Mouse (Mus musculus): ENCODE results near the gene Ncapd3. TPM values are rescaled to one million over a fixed set of nuclear protein-coding genes. Genes with fewer than 3 reads are reported as not detected.

Ncapd3 gene
- polyA plus RNA-seq, 1 experiment from 2014 or later, result 13.9 TPM

DNA sequence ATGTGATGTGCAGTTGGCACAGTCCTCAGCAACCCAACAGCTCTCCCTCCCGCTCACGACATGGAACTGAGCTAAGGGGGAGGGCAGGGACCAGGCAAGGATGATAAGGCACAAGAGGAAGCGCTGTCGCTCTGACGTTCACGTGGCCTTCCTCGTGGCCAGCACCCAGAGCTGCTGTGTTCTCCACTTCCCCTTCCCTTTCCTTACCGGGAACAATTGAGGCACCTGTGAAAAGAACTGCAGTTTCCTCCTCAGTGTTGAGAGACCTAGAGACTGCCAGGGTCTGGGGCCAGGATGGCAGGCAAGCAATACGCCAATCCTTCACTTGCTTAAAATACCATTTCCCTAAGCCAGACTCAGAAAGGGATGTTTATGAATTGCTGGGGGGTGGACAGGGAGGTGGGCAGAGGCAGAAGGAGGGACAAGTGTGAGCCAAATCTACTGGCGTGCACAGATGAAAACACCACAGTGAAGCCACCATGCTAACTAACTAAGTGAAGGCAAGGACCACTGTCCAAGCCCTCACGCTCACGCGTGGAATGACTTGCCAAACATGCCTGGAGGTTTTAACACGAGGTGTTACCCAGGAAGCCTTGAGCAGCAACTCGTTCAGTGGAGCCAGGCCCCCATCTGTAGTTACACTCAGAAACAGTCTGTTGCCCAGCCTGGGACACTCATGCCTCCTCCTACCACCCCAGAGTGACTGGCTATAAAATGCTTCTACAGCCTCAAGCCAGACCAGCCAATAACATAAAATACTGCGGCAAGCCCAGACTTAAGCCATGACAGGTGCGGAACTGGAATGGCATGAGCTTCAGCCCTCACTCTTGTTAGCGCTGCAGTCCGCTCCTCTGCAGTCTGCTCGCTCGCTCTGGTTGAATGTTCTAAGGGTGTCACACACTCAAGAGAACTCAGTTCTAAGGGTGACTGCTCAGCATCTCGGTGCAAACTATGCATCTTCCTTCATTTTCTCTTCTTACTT, 79.8 kb downstream of the Ncapd3 start:
- Histone ChIP-seq H3K27ac (ENCODE audit: low read depth) (0 out of 2 replicates have a peak overlapping the region, but pooled peaks have one; percentile 6), H3K4me2 (ENCODE audit: low read depth, low read length) (no peak overlapping the region), H3K4me1 (ENCODE audit: insufficient read depth) (no peaks in the 10 kb centered on the region; the same call in 1 of the 2 replicates), H3K4me3 (ENCODE audit: low read depth, low read length) (no peak overlapping the region), H3K36me3 (replicated peaks; ENCODE audit: insufficient read depth, low read length) (no peaks in the 10 kb centered on the region), H3K9me3 (ENCODE audit: low read length) (no peaks in the 10 kb centered on the region), H3K27me3 (ENCODE audit: insufficient read depth, low read length) (no peaks in the 10 kb centered on the region), H3K9ac (replicated peaks) (no peak overlapping the region)
- ATAC-seq, result peak; percentile 71
- TF ChIP-seq CTCF (IDR thresholded peaks at IDR 0.05; ENCODE audit: low read depth), result no peak
- WGBS (ENCODE audit: insufficient replicate concordance), result 48% methylated on average over 22 of the region's 22 CpGs
- DNase-seq, result peak; percentile 52

DNA sequence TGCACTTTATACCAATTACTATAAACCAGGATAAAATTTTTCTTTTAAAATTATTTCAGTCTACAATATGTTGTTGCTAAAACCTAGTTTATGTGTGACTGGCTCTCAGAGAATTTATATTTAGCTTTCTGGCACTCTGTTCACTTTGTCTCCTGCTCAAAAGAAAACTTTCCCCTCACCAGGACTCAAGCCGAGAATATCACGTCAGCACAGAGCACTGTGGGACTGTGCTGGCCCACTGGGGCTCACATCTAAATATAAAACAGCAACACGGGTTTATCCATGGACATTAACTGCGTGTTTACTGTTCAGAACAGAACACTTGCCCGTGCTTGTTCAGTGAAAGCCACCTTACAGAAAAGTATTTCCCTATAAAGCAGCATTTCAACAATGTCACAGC, 80.7 kb downstream of the Ncapd3 start:
- Histone ChIP-seq H3K9ac (replicated peaks) (no peak overlapping the region), H3K9me3 (ENCODE audit: low read length) (no peaks in the 10 kb centered on the region), H3K4me3 (ENCODE audit: low read depth, low read length) (no peak overlapping the region), H3K27ac (ENCODE audit: low read depth) (no peak overlapping the region), H3K27me3 (ENCODE audit: insufficient read depth, low read length) (no peaks in the 10 kb centered on the region), H3K4me2 (ENCODE audit: low read depth, low read length) (no peak overlapping the region), H3K36me3 (replicated peaks; ENCODE audit: insufficient read depth, low read length) (no peaks in the 10 kb centered on the region), H3K4me1 (ENCODE audit: insufficient read depth) (no peaks in the 10 kb centered on the region; the same call in 1 of the 2 replicates)
- no peak for DNase-seq
- WGBS (ENCODE audit: insufficient replicate concordance), result 49% methylated on average over 5 of the region's 5 CpGs
- ATAC-seq, result no peak
- no peak for TF ChIP-seq CTCF (IDR thresholded peaks at IDR 0.05; ENCODE audit: low read depth)
- TF ChIP-seq EP300 (IDR thresholded peaks at IDR 0.05; ENCODE audit: low read depth), result no peak

- TF ChIP-seq CTCF (IDR thresholded peaks at IDR 0.05; ENCODE audit: low read depth) (no peak), EP300 (IDR thresholded peaks at IDR 0.05; ENCODE audit: low read depth) (no peak)
- Histone ChIP-seq H3K9me3 (ENCODE audit: low read length) (no peaks in the 10 kb centered on the region), H3K9ac (replicated peaks) (no peak overlapping the region), H3K4me2 (ENCODE audit: low read depth, low read length) (no peak overlapping the region), H3K36me3 (replicated peaks; ENCODE audit: insufficient read depth, low read length) (no peaks in the 10 kb centered on the region), H3K27ac (ENCODE audit: low read depth) (no peak overlapping the region), H3K4me3 (ENCODE audit: low read depth, low read length) (no peak overlapping the region), H3K27me3 (ENCODE audit: insufficient read depth, low read length) (no peaks in the 10 kb centered on the region), H3K4me1 (ENCODE audit: insufficient read depth) (no peaks in the 10 kb centered on the region; the same call in 1 of the 2 replicates)
- WGBS (ENCODE audit: insufficient replicate concordance), result 66% methylated on average over 3 of the region's 3 CpGs
- ATAC-seq (no peak), DNase-seq (no peak)
Measured at GRCm38 (mm10) chr9:27111756-27112155, 81.8 kb downstream of the Ncapd3 start.

- DNase-seq (no peak), ATAC-seq (no peak)
- no peak overlapping the region for H3K4me2 ChIP-seq (ENCODE audit: low read depth, low read length)
- H3K27ac ChIP-seq (ENCODE audit: low read depth), result no peak overlapping the region
- TF ChIP-seq CTCF (IDR thresholded peaks at IDR 0.05; ENCODE audit: low read depth) (no peak), EP300 (IDR thresholded peaks at IDR 0.05; ENCODE audit: low read depth) (no peak)
- no peak overlapping the region for H3K4me3 ChIP-seq (ENCODE audit: low read depth, low read length)
- no peak overlapping the region for H3K9ac ChIP-seq (replicated peaks)
- 76% methylated on average over 9 of the region's 9 CpGs for WGBS (ENCODE audit: insufficient replicate concordance)
- no peaks in the 10 kb centered on the region for H3K27me3 ChIP-seq (ENCODE audit: insufficient read depth, low read length)
- H3K4me1 ChIP-seq (ENCODE audit: insufficient read depth), result no peaks in the 10 kb centered on the region
- H3K36me3 ChIP-seq (replicated peaks; ENCODE audit: insufficient read depth, low read length), result no peaks in the 10 kb centered on the region
- H3K9me3 ChIP-seq (ENCODE audit: low read length), result no peaks in the 10 kb centered on the region
Measured at GRCm38 (mm10) chr9:27121254-27121653, 91.3 kb downstream of the Ncapd3 start.

DNA sequence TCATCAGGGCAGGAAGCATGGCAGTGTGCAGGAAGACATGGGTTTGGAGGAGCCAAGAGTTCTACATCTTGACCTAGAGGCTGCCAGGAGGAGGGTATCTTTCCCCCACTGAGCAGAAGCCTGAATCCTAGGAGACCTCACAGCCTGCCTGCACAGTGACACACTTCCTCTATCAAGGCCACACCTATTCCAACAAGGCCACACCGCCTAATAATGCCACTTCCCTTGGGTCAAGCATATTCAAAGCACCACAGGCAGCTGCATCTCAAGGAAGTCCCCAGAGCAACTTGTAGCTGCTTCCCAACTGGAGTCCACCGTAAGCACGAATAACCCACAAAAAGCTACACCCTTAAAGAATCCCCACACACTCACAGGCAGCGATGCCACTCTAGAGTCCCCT, 92.1 kb downstream of the Ncapd3 start:
- TF ChIP-seq CTCF (IDR thresholded peaks at IDR 0.05; ENCODE audit: low read depth) (no peak), EP300 (IDR thresholded peaks at IDR 0.05; ENCODE audit: low read depth) (no peak)

DNA sequence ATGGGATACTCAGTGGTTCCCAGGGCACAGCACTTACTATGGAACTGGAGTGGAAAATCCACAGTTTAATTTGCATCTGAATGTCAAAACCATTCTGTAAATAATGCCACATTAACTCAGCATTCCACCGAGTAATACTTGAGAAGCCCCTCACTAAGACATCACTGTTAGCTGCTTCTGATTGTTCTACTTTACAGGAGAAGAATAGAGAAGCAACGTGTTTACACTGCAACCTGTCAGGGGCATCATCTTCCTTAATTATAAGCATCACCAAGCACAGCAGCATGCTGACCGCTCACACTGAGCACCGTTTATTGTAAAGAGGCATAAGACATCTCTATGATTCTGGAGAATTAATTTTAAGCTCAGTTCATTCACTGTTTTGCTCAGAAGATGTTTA, 93.0 kb downstream of the Ncapd3 start:
- TF ChIP-seq CTCF (IDR thresholded peaks at IDR 0.05; ENCODE audit: low read depth) (no peak), EP300 (IDR thresholded peaks at IDR 0.05; ENCODE audit: low read depth) (no peak)
- H3K27me3 ChIP-seq (ENCODE audit: insufficient read depth, low read length), result no peaks in the 10 kb centered on the region
- H3K9me3 ChIP-seq (ENCODE audit: low read length), result no peaks in the 10 kb centered on the region
- no peak overlapping the region for H3K27ac ChIP-seq (ENCODE audit: low read depth)
- no peak overlapping the region for H3K9ac ChIP-seq (replicated peaks)
- no peak for DNase-seq
- WGBS (ENCODE audit: insufficient replicate concordance), result 76% methylated on average over 4 of the region's 4 CpGs
- H3K4me3 ChIP-seq (ENCODE audit: low read depth, low read length), result no peak overlapping the region
- no peaks in the 10 kb centered on the region for H3K4me1 ChIP-seq (ENCODE audit: insufficient read depth)
- no peak for ATAC-seq
- no peaks in the 10 kb centered on the region for H3K36me3 ChIP-seq (replicated peaks; ENCODE audit: insufficient read depth, low read length)
- no peak overlapping the region for H3K4me2 ChIP-seq (ENCODE audit: low read depth, low read length)

More for the DNA sequence above, 92.1 kb downstream of the Ncapd3 start:
- ATAC-seq (no peak), DNase-seq (no peak)
- H3K4me2 ChIP-seq (ENCODE audit: low read depth, low read length), result no peak overlapping the region
- no peaks in the 10 kb centered on the region for H3K9me3 ChIP-seq (ENCODE audit: low read length)
- H3K4me1 ChIP-seq (ENCODE audit: insufficient read depth), result no peaks in the 10 kb centered on the region
- no peak overlapping the region for H3K4me3 ChIP-seq (ENCODE audit: low read depth, low read length)
- no peak overlapping the region for H3K27ac ChIP-seq (ENCODE audit: low read depth)
- no peaks in the 10 kb centered on the region for H3K27me3 ChIP-seq (ENCODE audit: insufficient read depth, low read length)
- H3K36me3 ChIP-seq (replicated peaks; ENCODE audit: insufficient read depth, low read length), result no peaks in the 10 kb centered on the region
- WGBS (ENCODE audit: insufficient replicate concordance), result 86% methylated on average over 4 of the region's 4 CpGs
- no peak overlapping the region for H3K9ac ChIP-seq (replicated peaks)

Data from liver, postnatal 0 days (tissue).